Mouse (Mus musculus): Measurements from ENCODE around the gene Vax2. TPM values are rescaled to one million over a fixed set of nuclear protein-coding genes. Genes with fewer than 3 reads are reported as not detected.
A peak's percentile ranks its signal among the peaks of the same experiment; 100 is the strongest.

Vax2 gene
- polyA plus RNA-seq, 1 experiment from 2014 or later: 0.60 TPM

DNA sequence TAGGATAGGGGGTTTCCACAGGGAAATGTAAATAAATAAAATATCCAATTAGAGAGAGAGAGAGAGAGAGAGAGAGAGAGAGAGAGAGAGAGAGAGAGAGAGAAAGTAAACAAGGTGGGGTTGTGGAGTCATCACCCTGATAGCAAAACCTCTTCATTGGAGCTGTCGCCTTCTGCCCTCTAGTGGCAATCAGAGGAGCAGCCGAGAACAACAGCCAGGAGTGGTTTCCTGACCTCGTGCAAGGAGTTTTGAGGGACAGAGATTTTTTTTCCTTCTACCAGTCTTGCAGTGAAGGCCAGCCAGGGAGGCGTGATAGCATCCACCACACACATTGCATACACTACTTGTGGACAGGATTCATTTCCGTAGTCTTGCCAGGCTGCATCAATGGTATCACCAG lies 68.0 kb downstream of the Vax2 start:
- Histone ChIP-seq H3K4me1 (replicated peaks) (peaks cover 20% of the 10 kb centered on the region), H3K36me3 (no peaks in the 10 kb centered on the region), H3K27ac (no peak overlapping the region), H3K27me3 (ENCODE audit: insufficient read depth, poor library complexity, severe bottlenecking) (no peaks in the 10 kb centered on the region), H3K4me3 (no peak overlapping the region), H3K9me3 (no peaks in the 10 kb centered on the region)
- WGBS: 7% methylated on average over 5 of the region's 5 CpGs
- DNase-seq (ENCODE audit: low spot score): peak; percentile 54

DNA sequence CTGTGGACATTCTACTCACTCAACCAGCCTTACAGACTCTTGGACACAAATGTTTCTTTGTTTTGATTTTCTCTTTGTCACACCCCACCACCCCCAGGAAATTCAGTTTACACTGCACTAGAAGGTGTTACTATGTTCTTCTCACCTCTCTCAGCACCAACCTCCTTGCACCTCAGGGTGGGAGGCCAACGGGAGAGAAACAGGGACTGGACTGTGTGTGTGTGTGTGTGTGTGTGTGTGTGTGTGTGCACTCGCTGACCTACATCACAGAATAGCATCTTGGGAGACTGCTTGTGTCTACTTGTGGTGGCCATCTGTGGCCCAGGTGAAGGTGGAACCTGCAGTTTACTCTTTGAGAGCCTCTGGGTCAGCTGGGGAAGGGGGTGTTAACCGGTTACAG lies 75.4 kb downstream of the Vax2 start:
- Histone ChIP-seq H3K27ac (no peak overlapping the region), H3K36me3 (no peaks in the 10 kb centered on the region), H3K4me3 (no peak overlapping the region), H3K27me3 (ENCODE audit: insufficient read depth, poor library complexity, severe bottlenecking) (0 out of 2 replicates have a peak, but pooled peaks cover 3% of the 10 kb centered on the region), H3K4me1 (replicated peaks) (peaks cover 6% of the 10 kb centered on the region), H3K9me3 (no peaks in the 10 kb centered on the region)
- 74% methylated on average over 3 of the region's 3 CpGs for WGBS
- DNase-seq (ENCODE audit: low spot score): no peak

Other genes with a start within 250 kb of the Vax2 start
- 61.3 and 68.8 TPM in 2 replicates for gene Dguok, start 204.3 kb upstream of the Vax2 start, polyA plus RNA-seq (2016; fragmentation: Nextera tagmentation; extraction: Ambion mirVana)
- gene Actg2, start 175.0 kb upstream of the Vax2 start, polyA plus RNA-seq (2016; fragmentation: Nextera tagmentation; extraction: Ambion mirVana): 0.92 and 2.1 TPM in 2 replicates
- 17.5 and 24.3 TPM in 2 replicates for gene Stambp, start 138.5 kb upstream of the Vax2 start, polyA plus RNA-seq (2016; fragmentation: Nextera tagmentation; extraction: Ambion mirVana)
- 0.10 TPM in 1 of 2 replicates, not detected in the other for gene Clec4f, start 55.1 kb upstream of the Vax2 start, polyA plus RNA-seq (2016; fragmentation: Nextera tagmentation; extraction: Ambion mirVana)
- not detected in 2 replicates for gene Cd207, start 33.4 kb upstream of the Vax2 start, polyA plus RNA-seq (2016; fragmentation: Nextera tagmentation; extraction: Ambion mirVana)
- gene Atp6v1b1, start 31.7 kb downstream of the Vax2 start, polyA plus RNA-seq (2016; fragmentation: Nextera tagmentation; extraction: Ambion mirVana): not detected in 2 replicates
- 0.12 TPM in 1 of 2 replicates, not detected in the other for gene Ankrd53, start 51.4 kb downstream of the Vax2 start, polyA plus RNA-seq (2016; fragmentation: Nextera tagmentation; extraction: Ambion mirVana)
- gene Tex261, start 64.5 kb downstream of the Vax2 start, polyA plus RNA-seq (2016; fragmentation: Nextera tagmentation; extraction: Ambion mirVana): 71.1 and 85.6 TPM in 2 replicates
- gene Nagk, start 83.7 kb downstream of the Vax2 start, polyA plus RNA-seq (2016; fragmentation: Nextera tagmentation; extraction: Ambion mirVana): 27.9 and 43.4 TPM in 2 replicates
- gene Paip2b, start 120.5 kb downstream of the Vax2 start, polyA plus RNA-seq (2016; fragmentation: Nextera tagmentation; extraction: Ambion mirVana): 13.2 and 18.0 TPM in 2 replicates
- 51.3 and 73.4 TPM in 2 replicates for gene Zfp638, start 155.8 kb downstream of the Vax2 start, polyA plus RNA-seq (2016; fragmentation: Nextera tagmentation; extraction: Ambion mirVana)